Mouse (Mus musculus) midbrain, embryonic 13.5 days (tissue): ENCODE data around the gene Traf1. TPM values are rescaled to one million over a fixed set of nuclear protein-coding genes. Genes with fewer than 3 reads are reported as not detected.

Source experiments
- ATAC-seq: fragments of 200-750 bp; cut with Nextera tagmentation; 2 replicates; pipeline ENCODE4 v1.8.0; 2017; ENCODE audit warnings: mild to moderate bottlenecking, moderate TSS enrichment, moderate library complexity
- H3K27ac ChIP-seq: fragments of 300-500 bp; sonication (generic); 2 replicates; pipeline ENCODE4 v1.5.1; 2015; ENCODE audit warnings: inconsistent platforms, mild to moderate bottlenecking, moderate library complexity
- H3K27me3 ChIP-seq: fragments of 300-500 bp; sonication (generic); 2 replicates; pipeline ENCODE4 v1.6.1; 2015; ENCODE audit warnings: mild to moderate bottlenecking, inconsistent platforms
- H3K36me3 ChIP-seq: fragments of 300-500 bp; sonication (generic); 2 replicates; pipeline ENCODE4 v1.6.1; 2015; ENCODE audit warnings: mild to moderate bottlenecking, inconsistent platforms
- H3K4me1 ChIP-seq: fragments of 300-500 bp; sonication (generic); replicated peaks from 2 replicates; pipeline ENCODE4 v1.6.1; 2015; ENCODE audit warnings: inconsistent platforms
- H3K4me2 ChIP-seq: fragments of 300-500 bp; sonication (generic); replicated peaks from 2 replicates; pipeline ENCODE4 v1.6.1; 2015; ENCODE audit warnings: moderate library complexity, mild to moderate bottlenecking, inconsistent platforms
- H3K4me3 ChIP-seq: fragments of 300-500 bp; sonication (generic); replicated peaks from 2 replicates; pipeline ENCODE4 v1.5.1; 2015; ENCODE audit warnings: mild to moderate bottlenecking, inconsistent platforms
- H3K9ac ChIP-seq: fragments of 300-500 bp; sonication (generic); replicated peaks from 2 replicates; pipeline ENCODE4 v1.6.1; 2015; ENCODE audit warnings: mild to moderate bottlenecking, inconsistent platforms
- H3K9me3 ChIP-seq: fragments of 300-500 bp; sonication (generic); 2 replicates; pipeline ENCODE4 v1.6.1; 2016; ENCODE audit warnings: mild to moderate bottlenecking, inconsistent platforms
- WGBS: fragments of 180-500 bp; shearing (Covaris S2); methylation state at CpG from one replicate; pipeline ENCODE4 v1.1.7; 2015; 5-methylcytosine and 5-hydroxymethylcytosine counted together
- polyA plus RNA-seq: library from polyadenylated mRNA; unstranded; fragments of >200 nt; fragmentation: Nextera tagmentation; extraction: Ambion mirVana; gene quantifications from 2 replicates; pipeline ENCODE4 v1.2.1, GENCODE M21; 2015

Gene Traf1
- polyA plus RNA-seq, 1 experiment from 2014 or later: 0.59 TPM

- Histone ChIP-seq H3K36me3 (no peaks in the 10 kb centered on the region), H3K9me3 (no peaks in the 10 kb centered on the region), H3K4me2 (peak overlapping the region; percentile 62), H3K27me3 (0 out of 2 replicates have a peak, but pooled peaks cover 3% of the 10 kb centered on the region), H3K4me3 (peak overlapping the region; percentile 38), H3K4me1 (peaks cover 14% of the 10 kb centered on the region), H3K9ac (peak overlapping the region; percentile 58), H3K27ac (peak overlapping the region; percentile 72)
- under 1% methylated on average over 34 of the region's 34 CpGs for WGBS
- ATAC-seq: peak; percentile 98
These were observed 56.6 kb downstream of the Traf1 start for GRCm38 (mm10) chr2:34904849-34905542.

- Histone ChIP-seq H3K36me3 (no peaks in the 10 kb centered on the region), H3K4me1 (peaks cover 14% of the 10 kb centered on the region), H3K27me3 (0 out of 2 replicates have a peak, but pooled peaks cover 3% of the 10 kb centered on the region), H3K9ac (peak overlapping the region; percentile 58; the same call in 1 of the 2 replicates), H3K4me3 (no peak overlapping the region), H3K4me2 (peak overlapping the region; percentile 62), H3K9me3 (no peaks in the 10 kb centered on the region), H3K27ac (no peak overlapping the region)
- WGBS: 84% methylated on average over 4 of the region's 4 CpGs
- ATAC-seq: no peak
These were observed 57.7 kb downstream of the Traf1 start for GRCm38 (mm10) chr2:34903652-34904405.

GRCm38 (mm10) chr2:34903191-34903590 lies 58.4 kb downstream of the Traf1 start:
- no peaks in the 10 kb centered on the region for H3K9me3 ChIP-seq
- no peak for ATAC-seq
- WGBS: 89% methylated on average over 7 of the region's 7 CpGs
- 0 out of 2 replicates have a peak, but pooled peaks cover 3% of the 10 kb centered on the region for H3K27me3 ChIP-seq
- H3K9ac ChIP-seq: no peak overlapping the region
- H3K4me2 ChIP-seq: no peak overlapping the region
- H3K36me3 ChIP-seq: no peaks in the 10 kb centered on the region
- H3K4me3 ChIP-seq: no peak overlapping the region
- H3K27ac ChIP-seq: no peak overlapping the region
- H3K4me1 ChIP-seq: peaks cover 14% of the 10 kb centered on the region

DNA sequence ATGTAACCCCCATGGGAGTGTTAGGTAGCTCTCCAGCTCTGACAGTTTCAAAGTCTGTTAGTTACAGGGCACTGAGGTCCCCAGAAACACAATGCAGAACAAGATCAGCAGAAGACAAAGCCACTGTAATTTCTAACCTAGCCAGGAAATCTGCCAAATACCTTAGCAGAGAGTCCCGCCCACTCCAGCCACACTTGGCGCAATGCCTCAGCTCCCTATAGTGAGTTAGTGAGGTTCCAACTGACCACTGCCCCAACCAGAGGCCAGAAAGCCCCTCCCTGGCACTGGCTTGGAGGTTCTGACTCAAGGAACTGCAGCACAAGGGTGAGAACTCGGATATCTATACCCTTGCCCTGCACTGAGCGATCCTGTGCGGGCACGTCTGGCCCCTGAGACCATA lies 58.8 kb downstream of the Traf1 start:
- H3K36me3 ChIP-seq: no peaks in the 10 kb centered on the region
- ATAC-seq: no peak
- H3K27me3 ChIP-seq: 0 out of 2 replicates have a peak, but pooled peaks cover 3% of the 10 kb centered on the region
- WGBS: 89% methylated on average over 6 of the region's 6 CpGs
- H3K4me3 ChIP-seq: no peak overlapping the region
- H3K9ac ChIP-seq: no peak overlapping the region
- no peak overlapping the region for H3K4me2 ChIP-seq
- no peak overlapping the region for H3K27ac ChIP-seq
- no peaks in the 10 kb centered on the region for H3K9me3 ChIP-seq
- peaks cover 14% of the 10 kb centered on the region for H3K4me1 ChIP-seq

- H3K4me3 ChIP-seq: no peak overlapping the region
- 0 out of 2 replicates have a peak, but pooled peaks cover 3% of the 10 kb centered on the region for H3K27me3 ChIP-seq
- H3K9ac ChIP-seq: no peak overlapping the region
- no peaks in the 10 kb centered on the region for H3K9me3 ChIP-seq
- H3K4me2 ChIP-seq: no peak overlapping the region
- no peaks in the 10 kb centered on the region for H3K36me3 ChIP-seq
- H3K27ac ChIP-seq: no peak overlapping the region
- no peak for ATAC-seq
- 73% methylated on average over 4 of the region's 4 CpGs for WGBS
- H3K4me1 ChIP-seq: peaks cover 14% of the 10 kb centered on the region
These were observed 59.8 kb downstream of the Traf1 start for GRCm38 (mm10) chr2:34901726-34902125.

GRCm38 (mm10) chr2:34900412-34900811 lies 61.2 kb downstream of the Traf1 start:
- no peaks in the 10 kb centered on the region for H3K36me3 ChIP-seq
- ATAC-seq: no peak
- H3K4me1 ChIP-seq: peaks cover 13% of the 10 kb centered on the region
- 86% methylated on average over 1 of the region's 1 CpGs for WGBS
- no peaks in the 10 kb centered on the region for H3K27me3 ChIP-seq
- no peak overlapping the region for H3K9ac ChIP-seq
- H3K27ac ChIP-seq: no peak overlapping the region
- no peaks in the 10 kb centered on the region for H3K9me3 ChIP-seq
- no peak overlapping the region for H3K4me2 ChIP-seq
- no peak overlapping the region for H3K4me3 ChIP-seq

GRCm38 (mm10) chr2:34899682-34900081 lies 61.9 kb downstream of the Traf1 start:
- 86% methylated on average over 11 of the region's 11 CpGs for WGBS
- Histone ChIP-seq H3K4me3 (no peak overlapping the region), H3K9ac (no peak overlapping the region), H3K27me3 (no peaks in the 10 kb centered on the region), H3K4me1 (peaks cover 11% of the 10 kb centered on the region), H3K36me3 (no peaks in the 10 kb centered on the region), H3K4me2 (no peak overlapping the region), H3K27ac (no peak overlapping the region), H3K9me3 (no peaks in the 10 kb centered on the region)
- ATAC-seq: no peak

DNA sequence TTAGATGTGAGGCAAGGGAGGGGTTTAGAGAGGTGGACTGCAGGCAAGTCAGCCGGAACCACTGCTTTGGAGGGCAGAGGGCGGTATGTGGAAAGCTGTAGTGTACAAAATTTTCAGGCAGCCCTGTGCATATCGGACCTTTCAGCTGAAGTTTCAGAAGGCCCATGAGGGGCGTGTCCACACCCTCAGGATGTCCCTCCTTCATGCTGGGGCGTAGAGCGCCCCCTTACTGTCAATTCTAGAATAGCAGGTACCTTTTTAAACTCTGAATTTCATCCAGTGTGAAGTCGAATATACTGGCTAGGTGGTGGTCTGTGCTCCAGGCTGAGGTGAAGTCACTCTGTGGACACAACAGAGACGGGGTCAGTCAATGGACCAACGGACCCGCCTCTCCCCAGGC lies 63.8 kb downstream of the Traf1 start:
- WGBS: 20% methylated on average over 10 of the region's 10 CpGs
- Histone ChIP-seq H3K36me3 (no peaks in the 10 kb centered on the region), H3K9me3 (no peaks in the 10 kb centered on the region), H3K4me1 (no peaks in the 10 kb centered on the region), H3K27ac (no peak overlapping the region), H3K4me2 (no peak overlapping the region), H3K27me3 (no peaks in the 10 kb centered on the region), H3K4me3 (no peak overlapping the region), H3K9ac (no peak overlapping the region)
- ATAC-seq: no peak

DNA sequence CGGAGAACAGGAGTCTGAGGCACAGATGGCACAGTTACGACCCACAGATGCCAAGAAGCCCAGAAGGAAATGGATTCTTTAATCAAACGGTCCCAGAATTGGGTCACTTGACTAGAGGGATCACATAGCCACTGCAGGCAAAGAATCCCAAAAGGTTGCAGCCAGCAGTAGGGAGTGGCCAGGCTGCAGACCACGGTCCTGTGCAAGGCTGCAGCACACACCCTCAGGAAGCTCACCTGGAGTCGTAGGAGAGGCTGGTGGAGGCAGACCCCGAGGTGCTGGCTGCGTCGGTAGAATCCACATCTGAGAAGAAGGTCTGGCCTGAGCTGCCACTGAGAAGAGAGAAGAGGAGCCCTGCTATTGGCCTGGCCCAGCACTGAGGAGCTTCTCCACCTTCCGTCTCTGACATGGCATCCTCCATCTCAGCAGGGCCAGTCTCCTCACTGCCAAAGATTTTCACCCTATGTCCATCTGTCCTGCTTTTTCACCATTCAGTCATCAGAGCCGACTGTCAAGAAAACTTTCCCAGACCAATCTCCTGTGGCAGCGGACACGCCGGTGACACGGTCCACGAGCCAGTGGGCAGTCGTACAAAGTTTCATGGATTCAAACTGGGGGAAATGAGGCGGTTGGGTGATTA lies 64.6 kb downstream of the Traf1 start:
- WGBS: 87% methylated on average over 17 of the region's 17 CpGs
- H3K4me3 ChIP-seq: no peak overlapping the region
- no peak for ATAC-seq
- no peaks in the 10 kb centered on the region for H3K9me3 ChIP-seq
- no peaks in the 10 kb centered on the region for H3K27me3 ChIP-seq
- H3K27ac ChIP-seq: no peak overlapping the region
- H3K36me3 ChIP-seq: no peaks in the 10 kb centered on the region
- no peak overlapping the region for H3K4me2 ChIP-seq
- no peak overlapping the region for H3K9ac ChIP-seq
- H3K4me1 ChIP-seq: no peaks in the 10 kb centered on the region

- H3K27me3 ChIP-seq: no peaks in the 10 kb centered on the region
- no peak for ATAC-seq
- WGBS: 82% methylated on average over 19 of the region's 19 CpGs
- no peak overlapping the region for H3K4me3 ChIP-seq
- no peaks in the 10 kb centered on the region for H3K4me1 ChIP-seq
- no peak overlapping the region for H3K9ac ChIP-seq
- no peak overlapping the region for H3K4me2 ChIP-seq
- H3K9me3 ChIP-seq: no peaks in the 10 kb centered on the region
- H3K36me3 ChIP-seq: no peaks in the 10 kb centered on the region
- no peak overlapping the region for H3K27ac ChIP-seq
These were observed 66.0 kb downstream of the Traf1 start for GRCm38 (mm10) chr2:34895503-34896113.

GRCm38 (mm10) chr2:34893950-34894349 lies 67.6 kb downstream of the Traf1 start:
- Histone ChIP-seq H3K9me3 (no peaks in the 10 kb centered on the region), H3K4me3 (no peak overlapping the region), H3K9ac (no peak overlapping the region), H3K4me2 (no peak overlapping the region), H3K36me3 (no peaks in the 10 kb centered on the region), H3K4me1 (no peaks in the 10 kb centered on the region), H3K27me3 (no peaks in the 10 kb centered on the region), H3K27ac (no peak overlapping the region)
- no peak for ATAC-seq
- WGBS: 72% methylated on average over 5 of the region's 5 CpGs
